Mouse (Mus musculus) stomach, adult 2 months (tissue): ENCODE data around the gene 1810024B03Rik. TPM values are rescaled to one million over a fixed set of nuclear protein-coding genes. Genes with fewer than 3 reads are reported as not detected.

ENCODE experiments used
- polyA plus RNA-seq: library from polyadenylated mRNA; depleted of rRNA; stranded (reverse); fragments of >200 nt; gene quantifications from 2 replicates; pipeline ENCODE4 v1.2.3, GENCODE M21; 2012; rRNA removed

1810024B03Rik gene
- polyA plus RNA-seq: 0.29 and 0.58 TPM in 2 replicates

DNA sequence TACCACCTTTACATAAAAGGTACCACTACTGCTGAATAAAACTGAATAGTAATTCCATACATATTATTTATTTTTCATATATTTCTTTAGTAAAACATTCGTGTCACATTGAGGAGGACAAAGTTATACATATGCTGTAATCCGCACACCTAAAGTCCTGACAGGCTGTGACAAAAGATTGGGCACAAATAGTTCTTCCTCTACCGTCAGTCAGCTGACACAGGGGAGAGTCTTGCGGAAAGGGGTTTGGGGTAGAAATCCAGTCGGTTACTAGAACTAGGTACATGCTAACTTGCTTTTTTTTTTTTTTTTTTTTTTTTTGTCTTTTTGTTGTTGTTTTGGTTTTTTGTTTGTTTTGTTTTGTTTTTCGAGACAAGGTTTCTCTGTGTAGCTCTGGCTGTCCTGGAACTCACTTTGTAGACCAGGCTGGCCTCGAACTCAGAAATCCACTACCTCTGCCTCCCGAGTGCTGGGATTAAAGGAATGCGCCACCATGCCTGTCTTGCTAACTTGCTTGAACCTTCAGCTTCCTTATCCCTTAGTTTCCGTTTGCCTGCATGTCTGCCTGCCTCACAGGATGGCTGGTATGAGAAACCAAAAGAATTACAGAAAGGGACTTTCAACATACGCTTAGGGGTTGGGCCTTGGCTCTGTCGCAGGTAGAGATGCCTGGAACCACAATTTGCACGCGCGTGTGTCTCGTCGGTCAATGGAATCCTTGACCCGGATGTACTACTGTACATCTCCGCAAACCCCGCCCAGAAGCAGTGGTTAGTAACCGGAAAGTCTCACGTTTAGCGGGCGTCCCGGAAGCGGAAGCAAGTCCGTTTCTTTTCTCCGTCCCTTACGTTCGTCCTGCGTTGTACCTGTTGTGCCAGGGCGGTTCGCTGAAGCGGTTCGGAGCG, at the start of gene 1810024B03Rik, which contains the start of gene Snrnp200:
Gene 1810024B03Rik, minus strand, starts transcription at position 734 of the 905 bp plus-strand sequence.
Gene Snrnp200, plus strand, starts transcription at position 840 of the 905 bp plus-strand sequence.

DNA sequence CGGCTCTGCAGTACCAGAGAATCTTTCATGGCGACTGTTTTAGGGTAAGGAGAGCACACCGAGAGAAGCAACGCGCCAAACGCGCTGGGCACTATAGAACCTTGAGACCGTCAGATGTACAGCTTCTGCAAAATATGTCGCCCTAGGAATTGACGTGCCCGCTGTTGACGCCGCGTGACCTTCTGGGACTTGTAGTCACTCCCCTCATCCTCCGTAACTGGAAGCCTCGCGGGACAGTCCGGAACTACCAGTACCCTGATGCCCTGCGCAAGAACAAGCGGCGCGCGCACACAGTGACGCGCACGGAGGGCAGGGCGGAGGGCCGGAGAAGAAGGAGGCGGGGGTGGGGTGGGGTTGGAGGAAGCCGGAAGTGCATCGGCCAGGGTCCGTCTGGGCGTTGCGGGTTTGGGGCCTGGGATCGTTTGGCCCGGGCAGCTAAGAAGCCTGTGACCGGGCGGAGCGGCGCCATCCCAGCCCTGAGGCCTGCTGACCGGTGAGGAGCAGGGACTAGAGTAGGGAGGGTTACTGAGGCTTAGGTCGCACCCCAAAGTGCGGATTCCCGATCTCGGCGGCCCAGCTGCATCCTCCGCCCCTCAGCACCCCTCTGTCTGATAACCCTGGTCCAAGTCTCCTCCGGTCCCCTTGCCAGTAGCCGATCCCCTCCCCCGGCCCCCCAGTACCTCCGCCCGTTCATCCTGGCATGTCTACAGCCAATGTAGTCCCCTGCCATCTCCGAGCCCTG, 39.7 kb upstream of the 1810024B03Rik start, which contains the start of the genes Ciao1 and Tmem127:
Gene Ciao1, minus strand, starts transcription at position 225 of the 742 bp plus-strand sequence.
Gene Tmem127, plus strand, starts transcription at position 317 of the 742 bp plus-strand sequence.

DNA sequence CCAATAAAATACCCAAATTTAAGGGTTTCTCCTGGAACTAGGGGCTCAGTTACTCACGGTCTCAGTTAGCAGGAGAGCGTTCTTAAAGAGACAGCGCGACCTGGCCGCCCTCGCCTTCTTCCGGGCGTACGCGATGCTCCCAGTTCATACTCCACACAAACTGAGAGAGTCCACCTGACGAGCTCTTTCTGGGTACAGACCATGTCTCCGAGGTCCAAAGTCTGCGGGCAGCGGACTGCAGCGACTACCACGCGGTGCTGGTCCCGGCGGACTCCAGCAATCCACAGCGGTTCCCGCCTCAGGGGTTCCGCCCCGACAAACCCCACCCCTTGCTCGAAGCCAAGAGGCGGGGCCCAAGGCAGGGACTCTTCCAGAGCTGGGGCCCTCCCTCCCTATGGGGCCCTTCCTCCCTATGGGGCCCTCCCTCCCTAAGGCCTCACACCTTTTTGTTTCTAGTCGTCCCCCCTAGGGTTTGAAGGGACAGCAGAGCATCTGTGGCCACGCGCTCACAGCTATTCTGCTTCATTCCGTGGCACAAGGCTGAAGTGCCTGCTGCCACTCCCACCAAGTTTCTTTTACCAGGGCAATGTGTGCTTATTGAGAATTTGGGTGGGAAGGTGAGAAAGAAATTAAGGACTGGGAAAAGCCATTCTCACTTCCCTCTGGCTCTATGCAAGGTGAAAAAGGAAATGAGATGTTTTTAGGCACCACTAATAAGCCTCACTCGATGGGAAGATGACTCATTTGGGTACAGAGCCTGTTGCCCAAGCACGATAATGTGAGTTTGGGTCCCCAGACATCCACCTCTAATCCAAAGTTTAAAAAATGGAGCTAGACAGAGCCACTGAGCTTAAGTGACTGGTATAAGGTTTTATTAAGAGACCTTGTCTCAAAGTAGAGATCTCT, 64.7 kb downstream of the 1810024B03Rik start, which contains the start of gene Itpripl1:
Gene Itpripl1, minus strand, starts transcription at position 285 of the 906 bp plus-strand sequence.

Other genes with a start within 250 kb of the 1810024B03Rik start
- 0.20 and 0.26 TPM in 2 replicates for gene Ap4e1, start 199.6 kb downstream of the 1810024B03Rik start, polyA plus RNA-seq
- 1.4 and 2.2 TPM in 2 replicates for gene Blvra, start 137.6 kb downstream of the 1810024B03Rik start, polyA plus RNA-seq
- gene Ncaph, start 74.3 kb downstream of the 1810024B03Rik start, polyA plus RNA-seq: 0.40 and 0.63 TPM in 2 replicates
- 1.7 and 2.1 TPM in 2 replicates for gene Itpripl1, start 64.8 kb downstream of the 1810024B03Rik start, polyA plus RNA-seq
- gene Snrnp200, start 106 bp upstream of the 1810024B03Rik start, polyA plus RNA-seq: 5.7 and 8.8 TPM in 2 replicates
- gene Ciao1, start 39.5 kb upstream of the 1810024B03Rik start, polyA plus RNA-seq: 19.1 and 19.5 TPM in 2 replicates
- gene Tmem127, start 39.6 kb upstream of the 1810024B03Rik start, polyA plus RNA-seq: 27.3 and 39.0 TPM in 2 replicates
- gene Stard7, start 61.9 kb upstream of the 1810024B03Rik start, polyA plus RNA-seq: 12.3 and 33.1 TPM in 2 replicates
- 1.4 and 1.9 TPM in 2 replicates for gene Dusp2, start 127.9 kb upstream of the 1810024B03Rik start, polyA plus RNA-seq
- not detected in 2 replicates for gene Astl, start 130.4 kb upstream of the 1810024B03Rik start, polyA plus RNA-seq
- 0.17 and 0.25 TPM in 2 replicates for gene Adra2b, start 154.9 kb upstream of the 1810024B03Rik start, polyA plus RNA-seq
- 0.14 and 0.42 TPM in 2 replicates for gene Gpat2, start 216.9 kb upstream of the 1810024B03Rik start, polyA plus RNA-seq
- 4.8 and 5.9 TPM in 2 replicates for gene Fahd2a, start 236.3 kb upstream of the 1810024B03Rik start, polyA plus RNA-seq